Comparison of ENCODE assay signal across 23 mouse cellular contexts in the genomic region with DNA sequence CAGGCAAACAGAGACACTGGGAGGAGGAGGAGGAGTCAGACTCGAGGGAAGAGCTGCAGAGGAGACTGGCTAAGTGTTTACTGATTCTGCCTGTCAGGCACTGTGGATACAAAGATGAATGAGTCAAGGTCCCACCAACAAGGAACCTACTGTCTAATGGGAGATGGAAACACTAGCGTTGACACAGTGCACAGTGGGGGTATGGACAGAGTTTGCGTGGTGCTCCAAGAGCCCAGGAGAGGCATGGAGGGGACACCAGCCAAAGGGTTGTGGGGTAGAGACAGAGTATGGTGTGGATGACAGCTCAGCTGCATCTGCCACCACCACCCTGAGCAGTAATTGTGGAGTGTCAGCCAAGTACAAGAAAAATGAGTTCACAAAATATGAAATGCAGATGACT. TPM values are rescaled to one million over a fixed set of nuclear protein-coding genes. Genes with fewer than 3 reads are reported as not detected.
A peak's percentile ranks its signal among the peaks of the same experiment; 100 is the strongest.
DNase-seq lines count a peak whose midpoint lies in the region; ATAC-seq and TF ChIP-seq lines count a peak whose summit lies in the region.
"Had no signal": no experiment of that assay in that cellular context is flagged by ENCODE, and none has a peak within 500 bp of the region (broad histone marks: within the 10 kb centered on the region; RNA-seq: fewer than 3 reads in every experiment).

No protein-coding gene starts in this region.

- ATAC-seq in forebrain, postnatal 0 days: peak; percentile 53
- no peak for ATAC-seq in forebrain, embryonic 13.5 days
- ATAC-seq in limb, embryonic 14.5 days (ENCODE audit: low FRiP score, low read depth): peak; percentile 23; the same call in 1 of the 2 replicates
- peak; percentile 35; the same call in 1 of the 2 replicates for ATAC-seq in hindbrain, embryonic 15.5 days (ENCODE audit: low FRiP score, low read depth)

- peaks cover 18% of the 10 kb centered on the region; the same call in 1 of the 2 replicates for H3K36me3 ChIP-seq in forebrain, postnatal 0 days (ENCODE audit: insufficient read depth)
- peaks cover 37% of the 10 kb centered on the region for H3K36me3 ChIP-seq in forebrain, embryonic 13.5 days (ENCODE audit: poor library complexity, severe bottlenecking)
- H3K36me3 ChIP-seq in limb, embryonic 14.5 days (ENCODE audit: control insufficient read depth, insufficient read depth, low read length): peaks cover 14% of the 10 kb centered on the region; the same call in 1 of the 2 replicates
- H3K36me3 ChIP-seq in limb, embryonic 10.5 days: peaks cover 18% of the 10 kb centered on the region
- peaks cover 49% of the 10 kb centered on the region for H3K36me3 ChIP-seq in hindbrain, embryonic 10.5 days
- peaks cover 22% of the 10 kb centered on the region for H3K36me3 ChIP-seq in hindbrain, embryonic 15.5 days
- H3K36me3 ChIP-seq: liver, embryonic 15.5 days had no signal

- no peak for TF ChIP-seq POLR2A in limb, embryonic 14.5 days (IDR thresholded peaks at IDR 0.05; ENCODE audit: borderline replicate concordance, extremely low read depth, insufficient read depth, insufficient read length)

- no peak for DNase-seq in forebrain, postnatal 0 days
- no peak for DNase-seq in limb, embryonic 14.5 days (ENCODE audit: low spot score)
- no peak for DNase-seq in limb, embryonic 10.5 days (ENCODE audit: low spot score)
- DNase-seq in hindbrain, embryonic 10.5 days (ENCODE audit: low spot score): no peak
- DNase-seq in kidney, postnatal 10 days: no peak
- DNase-seq: adrenal gland, postnatal 10 days; B cell, adult 2 months; gastrocnemius, postnatal 10 days; kidney, adult 9 months; kidney, postnatal 4 days; lung, postnatal 10 days; thymus, adult 2 months had no signal

- H3K27me3 ChIP-seq in forebrain, postnatal 0 days (ENCODE audit: insufficient read depth, low read length): no peaks in the 10 kb centered on the region
- no peaks in the 10 kb centered on the region for H3K27me3 ChIP-seq in forebrain, embryonic 13.5 days
- no peaks in the 10 kb centered on the region for H3K27me3 ChIP-seq in limb, embryonic 14.5 days (ENCODE audit: control insufficient read depth, insufficient read depth, low read length)
- no peaks in the 10 kb centered on the region for H3K27me3 ChIP-seq in limb, embryonic 10.5 days (ENCODE audit: low read depth, poor library complexity, severe bottlenecking)
- H3K27me3 ChIP-seq in hindbrain, embryonic 10.5 days (ENCODE audit: insufficient read depth, poor library complexity, severe bottlenecking): no peaks in the 10 kb centered on the region
- H3K27me3 ChIP-seq in hindbrain, embryonic 15.5 days: no peaks in the 10 kb centered on the region
- H3K27me3 ChIP-seq: embryonic facial prominence, embryonic 13.5 days; limb, embryonic 13.5 days; liver, embryonic 15.5 days; midbrain, embryonic 12.5 days had no signal

- H3K4me1 ChIP-seq in forebrain, postnatal 0 days (ENCODE audit: insufficient read depth): peaks cover 9% of the 10 kb centered on the region; the same call in 1 of the 2 replicates
- H3K4me1 ChIP-seq in forebrain, embryonic 13.5 days: peaks cover 16% of the 10 kb centered on the region; the same call in 1 of the 2 replicates
- no peaks in the 10 kb centered on the region for H3K4me1 ChIP-seq in limb, embryonic 14.5 days (ENCODE audit: control insufficient read depth, insufficient read depth, low read length)
- H3K4me1 ChIP-seq in limb, embryonic 10.5 days: peaks cover 6% of the 10 kb centered on the region; the same call in 1 of the 2 replicates
- peaks cover 24% of the 10 kb centered on the region for H3K4me1 ChIP-seq in hindbrain, embryonic 10.5 days (replicated peaks)
- H3K4me1 ChIP-seq in hindbrain, embryonic 15.5 days (replicated peaks): peaks cover 22% of the 10 kb centered on the region
- H3K4me1 ChIP-seq: liver, embryonic 15.5 days had no signal

- H3K4me3 ChIP-seq in forebrain, postnatal 0 days (ENCODE audit: low read depth, low read length): no peak overlapping the region
- H3K4me3 ChIP-seq in forebrain, embryonic 13.5 days: no peak overlapping the region
- H3K4me3 ChIP-seq in limb, embryonic 14.5 days (replicated peaks; ENCODE audit: low read length): no peak overlapping the region
- H3K4me3 ChIP-seq in limb, embryonic 10.5 days: no peak overlapping the region
- H3K4me3 ChIP-seq in hindbrain, embryonic 10.5 days: no peak overlapping the region
- H3K4me3 ChIP-seq in hindbrain, embryonic 15.5 days: no peak overlapping the region
- H3K4me3 ChIP-seq: embryonic facial prominence, embryonic 13.5 days; limb, embryonic 13.5 days; liver, embryonic 15.5 days; midbrain, embryonic 12.5 days had no signal

- H3K27ac ChIP-seq in forebrain, postnatal 0 days (ENCODE audit: low read depth, low read length): no peak overlapping the region
- H3K27ac ChIP-seq in forebrain, embryonic 13.5 days: no peak overlapping the region
- no peak overlapping the region for H3K27ac ChIP-seq in limb, embryonic 14.5 days (replicated peaks; ENCODE audit: low read depth, low read length)
- H3K27ac ChIP-seq in limb, embryonic 10.5 days: no peak overlapping the region
- peak overlapping the region; percentile 50; the same call in 1 of the 2 replicates for H3K27ac ChIP-seq in hindbrain, embryonic 10.5 days
- H3K27ac ChIP-seq in hindbrain, embryonic 15.5 days (replicated peaks): 0 out of 2 replicates have a peak overlapping the region, but pooled peaks have one; percentile 31
- H3K27ac ChIP-seq: embryonic facial prominence, embryonic 13.5 days; limb, embryonic 13.5 days; liver, embryonic 15.5 days; midbrain, embryonic 12.5 days had no signal

- no peak for TF ChIP-seq CTCF in forebrain, postnatal 0 days (IDR thresholded peaks at IDR 0.05; ENCODE audit: low read depth)

- 48% methylated on average over 3 of the region's 3 CpGs for WGBS in forebrain, postnatal 0 days
- 48% methylated on average over 3 of the region's 3 CpGs for WGBS in forebrain, embryonic 13.5 days
- 70% methylated on average over 3 of the region's 3 CpGs for WGBS in limb, embryonic 14.5 days
- 70% methylated on average over 3 of the region's 3 CpGs for WGBS in limb, embryonic 10.5 days
- 41% methylated on average over 3 of the region's 3 CpGs for WGBS in hindbrain, embryonic 10.5 days
- WGBS in hindbrain, embryonic 15.5 days: 28% methylated on average over 3 of the region's 3 CpGs

- H3K4me2 ChIP-seq in forebrain, postnatal 0 days (ENCODE audit: low read depth): no peak overlapping the region
- no peak overlapping the region for H3K4me2 ChIP-seq in forebrain, embryonic 13.5 days
- no peak overlapping the region for H3K4me2 ChIP-seq in limb, embryonic 14.5 days (replicated peaks; ENCODE audit: low read depth, low read length, severe bottlenecking)
- H3K4me2 ChIP-seq in hindbrain, embryonic 15.5 days: no peak overlapping the region
- H3K4me2 ChIP-seq: embryonic facial prominence, embryonic 13.5 days; limb, embryonic 13.5 days; liver, embryonic 15.5 days; midbrain, embryonic 12.5 days had no signal

- H3K9me3 ChIP-seq in forebrain, postnatal 0 days (ENCODE audit: low read length): no peaks in the 10 kb centered on the region
- no peaks in the 10 kb centered on the region for H3K9me3 ChIP-seq in forebrain, embryonic 13.5 days (replicated peaks)
- H3K9me3 ChIP-seq in limb, embryonic 14.5 days (ENCODE audit: control insufficient read depth, low read length): no peaks in the 10 kb centered on the region
- H3K9me3 ChIP-seq in limb, embryonic 10.5 days (replicated peaks): no peaks in the 10 kb centered on the region
- no peaks in the 10 kb centered on the region for H3K9me3 ChIP-seq in hindbrain, embryonic 10.5 days
- H3K9me3 ChIP-seq in hindbrain, embryonic 15.5 days: no peaks in the 10 kb centered on the region
- H3K9me3 ChIP-seq: embryonic facial prominence, embryonic 13.5 days; limb, embryonic 13.5 days; liver, embryonic 15.5 days; midbrain, embryonic 12.5 days had no signal

- no peak overlapping the region for H3K9ac ChIP-seq in forebrain, postnatal 0 days
- no peak overlapping the region for H3K9ac ChIP-seq in forebrain, embryonic 13.5 days
- no peak overlapping the region for H3K9ac ChIP-seq in limb, embryonic 14.5 days (ENCODE audit: low read depth, low read length, severe bottlenecking)
- H3K9ac ChIP-seq in hindbrain, embryonic 15.5 days: no peak overlapping the region
- H3K9ac ChIP-seq: embryonic facial prominence, embryonic 13.5 days; limb, embryonic 13.5 days; liver, embryonic 15.5 days; midbrain, embryonic 12.5 days had no signal

RNA-seq across cellular contexts. Expression of a gene that starts 20.1 kb away (rescaled TPM):
- total RNA-seq in forebrain, postnatal 0 days (2014; rRNA removed): not detected in 2 replicates
- 0.11 and 0.14 TPM in 2 replicates for polyA plus RNA-seq in forebrain, postnatal 0 days (2015; fragmentation: Nextera tagmentation; extraction: Ambion mirVana)
- polyA plus RNA-seq in forebrain, embryonic 13.5 days (2015; fragmentation: Nextera tagmentation; extraction: Ambion mirVana): 0.08 and 0.12 TPM in 2 replicates
- not detected in 2 replicates for polyA plus RNA-seq in limb, embryonic 14.5 days (2012; rRNA removed)
- polyA plus RNA-seq in limb, embryonic 14.5 days (2014; fragmentation: Nextera tagmentation; extraction: Ambion mirVana): 0.15 TPM in 1 of 2 replicates, not detected in the other
- polyA plus RNA-seq in limb, embryonic 10.5 days (2016; fragmentation: Nextera tagmentation; extraction: Ambion mirVana): 0.08 TPM in 1 of 2 replicates, not detected in the other
- 0.11 TPM in 1 of 2 replicates, not detected in the other for polyA plus RNA-seq in hindbrain, embryonic 10.5 days (2016; fragmentation: Nextera tagmentation; extraction: Ambion mirVana)
- polyA plus RNA-seq in hindbrain, embryonic 15.5 days (2015; fragmentation: Nextera tagmentation; extraction: Ambion mirVana): 0.13 and 0.64 TPM in 2 replicates
- total RNA-seq: adrenal gland, postnatal 10 days; gastrocnemius, postnatal 10 days; heart, adult 8-10 months; left cerebral cortex, adult 8-10 months had no signal
- polyA plus RNA-seq: cortical plate, adult 2 months; heart, postnatal 0 days; liver, embryonic 15.5 days; midbrain, embryonic 12.5 days; thymus, adult 2 months; urinary bladder, adult 2 months had no signal

RNA-seq across cellular contexts. Expression of a gene that starts 28.1 kb away (rescaled TPM):
- total RNA-seq in forebrain, postnatal 0 days (2014; rRNA removed): 12.7 and 14.0 TPM in 2 replicates
- polyA plus RNA-seq in forebrain, postnatal 0 days (2015; fragmentation: Nextera tagmentation; extraction: Ambion mirVana): 7.0 and 10.1 TPM in 2 replicates
- polyA plus RNA-seq in forebrain, embryonic 13.5 days (2015; fragmentation: Nextera tagmentation; extraction: Ambion mirVana): 5.6 and 5.8 TPM in 2 replicates
- 6.1 and 6.7 TPM in 2 replicates for polyA plus RNA-seq in limb, embryonic 14.5 days (2012; rRNA removed)
- 7.8 and 8.4 TPM in 2 replicates for polyA plus RNA-seq in limb, embryonic 14.5 days (2014; fragmentation: Nextera tagmentation; extraction: Ambion mirVana)
- 5.9 and 6.9 TPM in 2 replicates for polyA plus RNA-seq in limb, embryonic 10.5 days (2016; fragmentation: Nextera tagmentation; extraction: Ambion mirVana)
- polyA plus RNA-seq in hindbrain, embryonic 10.5 days (2016; fragmentation: Nextera tagmentation; extraction: Ambion mirVana): 9.1 and 10.4 TPM in 2 replicates
- polyA plus RNA-seq in hindbrain, embryonic 15.5 days (2015; fragmentation: Nextera tagmentation; extraction: Ambion mirVana): 11.5 and 12.8 TPM in 2 replicates

Comparison
In these comparisons a context has a peak if more than half of its experiments do, and no peak if none do; other contexts are left out.
1. H3K27ac ChIP-seq: peak in hindbrain, embryonic 10.5 days (single experiment) and hindbrain, embryonic 15.5 days (single experiment); none in forebrain, postnatal 0 days (single experiment), forebrain, embryonic 13.5 days (single experiment), limb, embryonic 14.5 days (single experiment) and limb, embryonic 10.5 days (single experiment).